Mouse (Mus musculus) thymus, postnatal 14 days (tissue): ENCODE data around the gene Prim2.

ENCODE experiments used
- DNase-seq: peaks from one replicate; pipeline ENCODE4 v3.0.0; 2021

The Prim2 gene

GRCm38 (mm10) chr1:33536272-33537004 lies 133.2 kb downstream of the Prim2 start:
- peak; percentile 20 for DNase-seq

GRCm38 (mm10) chr1:33535140-33535686 lies 134.4 kb downstream of the Prim2 start:
- DNase-seq = no peak

GRCm38 (mm10) chr1:33531860-33532259 lies 137.7 kb downstream of the Prim2 start:
- DNase-seq = no peak

GRCm38 (mm10) chr1:33531097-33531856 lies 138.3 kb downstream of the Prim2 start:
- DNase-seq = no peak

- no peak for DNase-seq
Observed at GRCm38 (mm10) chr1:33530491-33530890, 139.1 kb downstream of the Prim2 start.

- DNase-seq = no peak
Observed at GRCm38 (mm10) chr1:33529543-33530232, 139.9 kb downstream of the Prim2 start.

GRCm38 (mm10) chr1:33527352-33527863 lies 142.2 kb downstream of the Prim2 start:
- DNase-seq = no peak

- peak; percentile 20 for DNase-seq
Observed at GRCm38 (mm10) chr1:33523223-33523622, 146.4 kb downstream of the Prim2 start.

- no peak for DNase-seq
Observed at GRCm38 (mm10) chr1:33515124-33515523, 154.5 kb downstream of the Prim2 start.

- DNase-seq = no peak
Observed at GRCm38 (mm10) chr1:33511310-33511709, 158.3 kb downstream of the Prim2 start.

GRCm38 (mm10) chr1:33504371-33504770 lies 165.2 kb downstream of the Prim2 start:
- DNase-seq = no peak

GRCm38 (mm10) chr1:33502890-33503289 lies 166.7 kb downstream of the Prim2 start:
- no peak for DNase-seq

- DNase-seq = no peak
Observed at GRCm38 (mm10) chr1:33502298-33502697, 167.3 kb downstream of the Prim2 start.

GRCm38 (mm10) chr1:33500111-33500510 lies 169.5 kb downstream of the Prim2 start:
- DNase-seq = no peak

- peak; percentile 34 for DNase-seq
Observed at GRCm38 (mm10) chr1:33499603-33500002, 170.0 kb downstream of the Prim2 start.

GRCm38 (mm10) chr1:33496128-33496527 lies 173.5 kb downstream of the Prim2 start:
- DNase-seq = no peak

- DNase-seq = no peak
Observed at GRCm38 (mm10) chr1:33495586-33495985, 174.0 kb downstream of the Prim2 start.

GRCm38 (mm10) chr1:33495203-33495553 lies 174.4 kb downstream of the Prim2 start:
- DNase-seq = no peak

GRCm38 (mm10) chr1:33494524-33495202 lies 174.9 kb downstream of the Prim2 start:
- no peak for DNase-seq

GRCm38 (mm10) chr1:33490220-33490619 lies 179.4 kb downstream of the Prim2 start:
- DNase-seq = no peak

- DNase-seq = no peak
Observed at GRCm38 (mm10) chr1:33488372-33488771, 181.2 kb downstream of the Prim2 start.

GRCm38 (mm10) chr1:33483746-33484145 lies 185.8 kb downstream of the Prim2 start:
- DNase-seq = no peak

GRCm38 (mm10) chr1:33480382-33480781 lies 189.2 kb downstream of the Prim2 start:
- DNase-seq = no peak
